Mouse (Mus musculus) lung, postnatal 0 days (tissue): Measurements from ENCODE around the gene Prm2. TPM values are rescaled to one million over a fixed set of nuclear protein-coding genes. Genes with fewer than 3 reads are reported as not detected.

ENCODE experiments used
- ATAC-seq: fragments of 200-750 bp; cut with Nextera tagmentation; 2 replicates; pipeline ENCODE4 v1.8.0; 2017; ENCODE audit warnings: moderate library complexity
- DNase-seq: peaks from one replicate; pipeline ENCODE4 v3.0.0-alpha.2; 2016; ENCODE audit warnings: low spot score
- H3K27ac ChIP-seq: fragments of 300-500 bp; sonication (generic); 2 replicates; pipeline ENCODE4 v1.5.1; 2014; ENCODE audit warnings: antibody characterized with exemption, mild to moderate bottlenecking, low read length, mixed read lengths
- H3K27me3 ChIP-seq: fragments of 300-500 bp; sonication (generic); replicated peaks from 2 replicates; pipeline ENCODE4 v1.6.1; 2014; ENCODE audit warnings: low read length, mixed read lengths; ENCODE audit not compliant: insufficient read depth
- H3K36me3 ChIP-seq: fragments of 300-500 bp; sonication (generic); 2 replicates; pipeline ENCODE4 v1.6.1; 2014; ENCODE audit warnings: low read length, mixed read lengths; ENCODE audit not compliant: insufficient read depth
- H3K4me1 ChIP-seq: fragments of 300-500 bp; sonication (generic); 2 replicates; pipeline ENCODE4 v1.6.1; 2014; ENCODE audit warnings: antibody characterized with exemption, low read depth, low read length, mixed read lengths; ENCODE audit not compliant: insufficient read depth
- H3K4me2 ChIP-seq: fragments of 300-500 bp; sonication (generic); replicated peaks from 2 replicates; pipeline ENCODE4 v1.6.1; 2014; ENCODE audit warnings: low read depth, mild to moderate bottlenecking, low read length, moderate library complexity, mixed read lengths
- H3K4me3 ChIP-seq: fragments of 300-500 bp; sonication (generic); 2 replicates; pipeline ENCODE4 v1.5.1; 2014; ENCODE audit warnings: low read depth, low read length
- H3K9ac ChIP-seq: fragments of 300-500 bp; sonication (generic); replicated peaks from 2 replicates; pipeline ENCODE4 v1.6.1; 2014; ENCODE audit warnings: low read depth, mild to moderate bottlenecking
- H3K9me3 ChIP-seq: fragments of 300-500 bp; sonication (generic); 2 replicates; pipeline ENCODE4 v1.6.1; 2016; ENCODE audit warnings: low read length, mixed read lengths
- CTCF ChIP-seq: IDR thresholded peaks from 2 replicates; pipeline ENCODE4 v1.5.1; 2016; ENCODE audit warnings: antibody characterized with exemption, mild to moderate bottlenecking
- EP300 ChIP-seq: IDR thresholded peaks from 2 replicates; pipeline ENCODE4 v1.6.1; 2016; ENCODE audit warnings: antibody characterized with exemption, mild to moderate bottlenecking, control low read depth
- WGBS: fragments of 180-500 bp; shearing (Covaris S2); extraction: QIAGEN DNeasy Blood & Tissue Kit; methylation state at CpG from one replicate; pipeline ENCODE4 v1.1.7; 2014; 5-methylcytosine and 5-hydroxymethylcytosine counted together
- polyA plus RNA-seq: library from polyadenylated mRNA; unstranded; fragments of >200 nt; fragmentation: Nextera tagmentation; extraction: Ambion mirVana; gene quantifications from 2 replicates; pipeline ENCODE4 v1.2.1, GENCODE M21; 2015

Prm2 gene
- polyA plus RNA-seq, 1 experiment from 2014 or later, result not detected

DNA sequence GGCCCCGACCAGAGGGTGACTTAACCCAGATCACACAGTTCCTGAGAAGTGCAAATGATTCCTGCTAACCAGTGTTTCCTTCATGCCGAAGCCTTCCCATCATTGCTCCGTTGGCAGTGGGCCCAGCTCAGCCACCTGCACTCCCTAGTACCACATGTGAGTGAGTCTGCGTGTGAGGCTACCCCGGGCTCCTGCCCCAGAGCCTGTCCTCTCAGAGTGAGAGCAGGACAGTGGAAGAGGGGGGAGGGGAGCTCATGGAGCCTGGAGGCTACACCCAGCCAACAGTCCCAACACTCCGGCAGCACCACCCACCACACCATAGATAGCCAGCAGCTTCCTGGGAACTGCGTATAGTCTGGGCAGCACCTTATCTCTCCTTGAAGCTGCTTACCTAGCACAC, 46.1 kb downstream of the Prm2 start:
- H3K4me2 ChIP-seq, result no peak overlapping the region
- TF ChIP-seq EP300 (no peak), CTCF (no peak)
- 31% methylated on average over 7 of the region's 7 CpGs for WGBS
- H3K4me1 ChIP-seq, result no peaks in the 10 kb centered on the region
- H3K36me3 ChIP-seq, result no peaks in the 10 kb centered on the region
- ATAC-seq, result peak; percentile 31; the same call in 1 of the 2 replicates
- H3K27me3 ChIP-seq, result no peaks in the 10 kb centered on the region
- H3K27ac ChIP-seq, result no peak overlapping the region
- no peak overlapping the region for H3K4me3 ChIP-seq
- H3K9ac ChIP-seq, result no peak overlapping the region
- no peak for DNase-seq
- H3K9me3 ChIP-seq, result no peaks in the 10 kb centered on the region

DNA sequence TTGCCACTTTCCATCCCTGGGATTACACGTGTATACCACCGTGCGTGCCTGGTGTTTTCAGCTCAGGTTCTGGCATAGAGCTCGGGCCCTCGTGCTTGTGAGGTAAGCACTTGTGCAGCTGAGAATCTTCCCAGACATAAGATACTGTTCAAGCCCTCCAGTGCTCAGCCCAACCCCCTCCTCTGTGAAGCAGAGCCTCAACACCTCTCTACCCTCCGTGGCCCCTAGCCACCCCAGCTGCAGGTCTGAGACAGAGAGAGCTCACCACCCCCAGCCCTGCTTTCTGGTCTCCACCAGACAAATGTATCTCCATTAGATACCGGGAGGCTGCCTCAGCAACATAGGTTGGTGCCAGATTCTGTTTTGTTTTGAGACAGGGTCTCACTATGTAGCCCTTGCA, 46.7 kb downstream of the Prm2 start:
- no peak overlapping the region for H3K4me3 ChIP-seq
- H3K4me1 ChIP-seq, result no peaks in the 10 kb centered on the region
- TF ChIP-seq CTCF (no peak), EP300 (no peak)
- H3K4me2 ChIP-seq, result no peak overlapping the region
- no peaks in the 10 kb centered on the region for H3K9me3 ChIP-seq
- H3K27me3 ChIP-seq, result no peaks in the 10 kb centered on the region
- H3K9ac ChIP-seq, result no peak overlapping the region
- H3K36me3 ChIP-seq, result no peaks in the 10 kb centered on the region
- no peak for ATAC-seq
- 38% methylated on average over 7 of the region's 7 CpGs for WGBS
- no peak for DNase-seq
- no peak overlapping the region for H3K27ac ChIP-seq

Other genes starting within 250 kb of the Prm2 start
- 9.0 and 13.4 TPM in 2 replicates for gene Socs1, start 10.6 kb downstream of the Prm2 start, polyA plus RNA-seq
- gene Tnp2, start 7.5 kb downstream of the Prm2 start, polyA plus RNA-seq, result not detected in 2 replicates
- not detected in 2 replicates for gene Prm3, start 5.2 kb downstream of the Prm2 start, polyA plus RNA-seq
- not detected in 2 replicates for gene Prm1, start 9.7 kb upstream of the Prm2 start, polyA plus RNA-seq
- not detected in 2 replicates for gene Gm11172, start 16.8 kb upstream of the Prm2 start, polyA plus RNA-seq
- gene Rmi2, start 38.9 kb upstream of the Prm2 start, polyA plus RNA-seq, result 0.44 and 0.51 TPM in 2 replicates